Mouse (Mus musculus) midbrain, embryonic 16.5 days (tissue): ENCODE data around the gene Map6. TPM values are rescaled to one million over a fixed set of nuclear protein-coding genes. Genes with fewer than 3 reads are reported as not detected.

Experiments
- ATAC-seq: fragments of 200-750 bp; cut with Nextera tagmentation; 2 replicates; pipeline ENCODE4 v1.8.0; 2017; ENCODE audit warnings: moderate TSS enrichment
- H3K27ac ChIP-seq: fragments of 300-500 bp; sonication (generic); 2 replicates; pipeline ENCODE4 v1.5.1; 2014; ENCODE audit warnings: mild to moderate bottlenecking, low read length, mixed read lengths
- H3K27me3 ChIP-seq: fragments of 300-500 bp; sonication (generic); 2 replicates; pipeline ENCODE4 v1.6.1; 2014; ENCODE audit warnings: low read depth, low read length, mixed read lengths; ENCODE audit not compliant: control insufficient read depth, insufficient read depth
- H3K36me3 ChIP-seq: fragments of 300-500 bp; sonication (generic); 2 replicates; pipeline ENCODE4 v1.6.1; 2014; ENCODE audit warnings: mild to moderate bottlenecking, low read length, moderate library complexity, mixed read lengths; ENCODE audit not compliant: control insufficient read depth, insufficient read depth
- H3K4me1 ChIP-seq: fragments of 300-500 bp; sonication (generic); 2 replicates; pipeline ENCODE4 v1.6.1; 2014; ENCODE audit warnings: mild to moderate bottlenecking, low read length, mixed read lengths; ENCODE audit not compliant: control insufficient read depth, insufficient read depth
- H3K4me2 ChIP-seq: fragments of 300-500 bp; sonication (generic); 2 replicates; pipeline ENCODE4 v1.6.1; 2014; ENCODE audit warnings: mild to moderate bottlenecking, low read length, mixed read lengths
- H3K4me3 ChIP-seq: fragments of 300-500 bp; sonication (generic); 2 replicates; pipeline ENCODE4 v1.5.1; 2014; ENCODE audit warnings: low read depth, mild to moderate bottlenecking, low read length, moderate library complexity, mixed read lengths
- H3K9ac ChIP-seq: fragments of 300-500 bp; sonication (generic); 2 replicates; pipeline ENCODE4 v1.6.1; 2014; ENCODE audit warnings: low read depth, low read length, mixed read lengths
- H3K9me3 ChIP-seq: fragments of 300-500 bp; sonication (generic); replicated peaks from 2 replicates; pipeline ENCODE4 v1.6.1; 2014; ENCODE audit warnings: mild to moderate bottlenecking, low read length, mixed read lengths; ENCODE audit not compliant: control insufficient read depth, poor library complexity, severe bottlenecking
- WGBS: fragments of 180-500 bp; shearing (Covaris S2); extraction: QIAGEN DNeasy Blood & Tissue Kit; methylation state at CpG from one replicate; pipeline ENCODE4 v1.1.7; 2014; 5-methylcytosine and 5-hydroxymethylcytosine counted together
- polyA plus RNA-seq: library from polyadenylated mRNA; unstranded; fragments of >200 nt; fragmentation: Nextera tagmentation; extraction: Ambion mirVana; gene quantifications from 2 replicates; pipeline ENCODE4 v1.2.1, GENCODE M21; 2015

Gene Map6
- polyA plus RNA-seq, 1 experiment from 2014 or later: 140 TPM

DNA sequence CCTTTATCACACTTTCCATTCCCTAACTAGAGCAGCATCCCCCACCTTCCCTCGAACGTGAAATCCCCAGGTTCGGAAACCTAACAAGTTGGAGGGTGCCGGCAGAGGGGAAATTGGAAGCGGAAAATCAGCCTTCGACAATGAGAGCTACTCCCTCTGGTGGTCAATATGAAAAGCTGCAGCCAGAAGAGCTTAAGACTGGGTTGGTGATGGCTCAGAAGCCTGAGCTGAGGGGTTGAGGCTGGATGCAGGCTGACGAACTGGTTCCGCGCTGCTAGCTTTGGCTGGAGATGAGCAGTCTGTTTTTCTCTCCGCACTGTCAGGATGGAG, 17.7 kb upstream of the Map6 start:
- ATAC-seq: peak; percentile 82
- Histone ChIP-seq H3K4me1 (peaks cover 3% of the 10 kb centered on the region; the same call in 1 of the 2 replicates), H3K27ac (no peak overlapping the region), H3K36me3 (no peaks in the 10 kb centered on the region), H3K9me3 (no peaks in the 10 kb centered on the region), H3K4me2 (peak overlapping the region; percentile 66), H3K27me3 (no peaks in the 10 kb centered on the region; the same call in 1 of the 2 replicates), H3K4me3 (peak overlapping the region; percentile 37; the same call in 1 of the 2 replicates), H3K9ac (no peak overlapping the region)
- under 1% methylated on average over 10 of the region's 10 CpGs for WGBS

DNA sequence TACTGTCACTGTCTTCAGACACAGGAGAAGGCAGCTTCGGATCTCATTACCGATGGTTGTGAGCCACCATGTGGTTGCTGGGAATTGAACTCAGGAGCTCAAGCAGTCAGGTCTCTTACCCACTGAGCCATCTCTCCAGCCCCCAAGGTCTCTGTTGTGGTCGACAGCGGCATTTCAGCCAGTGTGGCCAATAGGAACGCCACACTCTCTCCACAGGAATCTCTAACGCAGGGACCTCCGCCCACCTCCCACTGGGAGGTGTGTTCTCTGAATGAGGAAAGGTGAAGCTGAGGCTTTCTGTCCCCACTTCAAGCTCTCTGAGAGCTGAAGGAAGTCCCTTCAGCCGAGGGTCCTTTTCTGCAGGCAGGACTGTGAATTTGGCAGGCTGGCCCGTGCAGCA, 16.9 kb upstream of the Map6 start:
- Histone ChIP-seq H3K4me3 (no peak overlapping the region), H3K4me1 (peaks cover 3% of the 10 kb centered on the region; the same call in 1 of the 2 replicates), H3K9me3 (no peaks in the 10 kb centered on the region), H3K9ac (no peak overlapping the region), H3K36me3 (no peaks in the 10 kb centered on the region), H3K4me2 (no peak overlapping the region), H3K27ac (no peak overlapping the region), H3K27me3 (no peaks in the 10 kb centered on the region; the same call in 1 of the 2 replicates)
- ATAC-seq: no peak
- 31% methylated on average over 9 of the region's 9 CpGs for WGBS

DNA sequence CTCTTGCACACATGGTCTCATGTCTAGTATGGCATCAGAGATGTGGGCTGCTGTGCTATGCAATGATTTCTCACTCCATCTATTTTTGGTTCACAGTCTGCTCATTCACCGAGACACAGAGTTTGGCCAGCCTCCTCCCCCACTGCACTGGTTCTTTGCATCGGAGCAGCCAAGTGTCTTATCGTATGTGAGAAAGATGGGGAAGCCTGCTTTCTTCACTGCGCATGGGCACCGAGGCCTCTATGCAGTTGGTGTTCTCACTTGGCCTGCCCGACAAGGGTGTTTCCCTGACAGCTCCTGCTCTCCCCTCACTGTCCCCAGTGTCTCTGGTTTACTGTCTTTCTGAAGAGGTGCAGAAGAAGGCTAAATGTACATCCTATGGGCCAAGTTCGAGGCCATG, 12.2 kb upstream of the Map6 start:
- no peak for ATAC-seq
- Histone ChIP-seq H3K4me3 (no peak overlapping the region), H3K36me3 (no peaks in the 10 kb centered on the region), H3K4me1 (no peaks in the 10 kb centered on the region), H3K9me3 (no peaks in the 10 kb centered on the region), H3K9ac (no peak overlapping the region), H3K27ac (no peak overlapping the region), H3K27me3 (no peaks in the 10 kb centered on the region), H3K4me2 (no peak overlapping the region)
- WGBS: 91% methylated on average over 7 of the region's 7 CpGs

DNA sequence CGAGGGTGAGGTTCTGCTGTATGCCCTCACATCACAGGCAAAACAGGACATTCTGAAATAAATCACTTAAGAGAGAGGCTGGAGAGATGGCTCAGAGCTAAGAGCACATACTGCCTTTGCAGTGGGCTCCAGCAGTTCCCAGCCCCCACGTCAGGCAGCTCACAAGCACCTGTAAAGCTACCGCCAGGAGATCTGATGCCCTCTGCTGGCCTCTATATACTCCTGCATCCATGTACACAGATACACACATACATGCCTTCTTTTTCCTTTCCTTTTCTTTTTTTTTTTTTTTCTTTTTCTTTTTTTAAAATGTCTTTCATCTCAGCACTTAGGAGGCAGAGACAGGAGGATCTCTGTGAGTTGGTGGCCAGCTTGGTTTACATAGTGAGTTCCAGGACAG, 5.3 kb upstream of the Map6 start:
- Histone ChIP-seq H3K27ac (no peak overlapping the region), H3K9me3 (no peaks in the 10 kb centered on the region), H3K9ac (no peak overlapping the region), H3K4me3 (no peak overlapping the region), H3K36me3 (no peaks in the 10 kb centered on the region), H3K4me1 (peaks cover 1% of the 10 kb centered on the region; the same call in 1 of the 2 replicates), H3K27me3 (no peaks in the 10 kb centered on the region; the same call in 1 of the 2 replicates), H3K4me2 (no peak overlapping the region)
- no peak for ATAC-seq
- WGBS: 58% methylated on average over 3 of the region's 3 CpGs

DNA sequence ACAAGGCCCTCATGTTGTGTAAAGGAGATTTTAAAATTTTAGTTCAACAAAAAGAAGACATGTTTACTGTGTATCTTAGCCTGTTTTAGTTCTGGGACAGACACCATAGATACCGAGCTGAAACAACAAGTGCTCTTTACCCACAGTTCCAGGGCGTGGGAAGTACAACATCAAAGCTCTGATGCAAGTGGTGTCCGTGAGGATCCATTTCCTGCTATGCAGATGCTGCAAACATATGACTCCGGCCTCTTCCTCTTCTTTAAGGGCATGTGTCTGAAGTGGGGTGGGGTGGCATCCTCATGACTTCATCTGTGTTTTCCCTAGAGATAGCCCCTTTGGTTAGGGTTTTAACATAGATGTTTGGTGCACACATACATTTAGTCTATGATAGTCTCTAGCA, 3.7 kb upstream of the Map6 start:
- no peaks in the 10 kb centered on the region; the same call in 1 of the 2 replicates for H3K27me3 ChIP-seq
- H3K9ac ChIP-seq: no peak overlapping the region
- no peak overlapping the region for H3K4me3 ChIP-seq
- 72% methylated on average over 4 of the region's 4 CpGs for WGBS
- H3K4me2 ChIP-seq: no peak overlapping the region
- H3K36me3 ChIP-seq: no peaks in the 10 kb centered on the region
- no peak overlapping the region for H3K27ac ChIP-seq
- ATAC-seq: no peak
- peaks cover 3% of the 10 kb centered on the region; the same call in 1 of the 2 replicates for H3K4me1 ChIP-seq
- no peaks in the 10 kb centered on the region for H3K9me3 ChIP-seq

DNA sequence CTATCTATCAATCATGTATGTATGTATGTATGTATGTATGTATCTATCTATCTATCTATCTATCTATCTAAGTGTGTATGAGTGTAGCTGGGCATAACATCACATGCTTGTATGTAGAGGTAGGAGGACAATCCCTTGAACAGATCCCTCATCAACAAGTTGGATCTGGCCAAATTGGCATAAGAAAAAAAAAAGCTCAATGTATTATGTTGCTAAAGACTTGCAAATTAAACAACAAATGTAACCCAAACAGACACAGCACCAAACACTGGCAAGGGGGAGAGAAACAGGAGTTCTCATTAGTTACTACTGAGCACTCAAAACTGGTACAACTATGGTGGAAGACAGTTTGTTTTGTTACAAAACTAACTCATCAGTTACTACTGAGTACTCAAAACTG, 2.6 kb upstream of the Map6 start:
- Histone ChIP-seq H3K9ac (no peak overlapping the region), H3K9me3 (no peaks in the 10 kb centered on the region), H3K27ac (no peak overlapping the region), H3K27me3 (no peaks in the 10 kb centered on the region; the same call in 1 of the 2 replicates), H3K4me2 (no peak overlapping the region), H3K4me1 (peaks cover 5% of the 10 kb centered on the region; the same call in 1 of the 2 replicates), H3K4me3 (no peak overlapping the region), H3K36me3 (no peaks in the 10 kb centered on the region)
- ATAC-seq: no peak

DNA sequence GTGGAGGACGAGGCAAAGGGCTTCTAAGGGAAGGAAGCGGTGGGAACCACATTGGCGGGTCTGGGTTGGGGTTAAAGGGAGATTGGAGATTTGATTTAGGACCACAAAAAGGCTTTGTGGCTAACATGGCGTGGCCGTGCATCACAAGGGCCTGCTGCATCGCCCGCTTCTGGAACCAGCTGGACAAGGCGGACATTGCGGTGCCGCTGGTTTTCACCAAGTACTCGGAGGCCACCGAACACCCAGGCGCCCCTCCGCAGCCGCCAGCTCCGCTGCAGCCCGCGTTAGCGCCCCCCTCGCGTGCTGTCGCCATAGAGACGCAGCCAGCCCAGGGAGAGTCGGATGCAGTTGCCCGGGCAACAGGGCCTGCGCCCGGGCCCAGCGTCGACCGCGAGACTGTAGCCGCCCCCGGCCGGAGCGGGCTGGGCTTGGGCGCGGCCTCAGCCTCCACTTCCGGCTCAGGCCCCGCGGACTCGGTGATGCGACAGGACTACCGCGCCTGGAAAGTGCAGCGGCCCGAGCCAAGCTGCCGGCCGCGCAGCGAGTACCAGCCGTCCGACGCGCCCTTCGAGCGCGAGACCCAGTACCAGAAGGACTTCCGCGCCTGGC, 754 bp downstream of the Map6 start:
- no peaks in the 10 kb centered on the region for H3K36me3 ChIP-seq
- peak overlapping the region; percentile 98 for H3K27ac ChIP-seq
- H3K4me1 ChIP-seq: peaks cover 28% of the 10 kb centered on the region
- WGBS: under 1% methylated on average over 59 of the region's 59 CpGs
- H3K27me3 ChIP-seq: no peaks in the 10 kb centered on the region; the same call in 1 of the 2 replicates
- H3K4me3 ChIP-seq: peak overlapping the region; percentile 92
- ATAC-seq: peak; percentile 90
- no peaks in the 10 kb centered on the region for H3K9me3 ChIP-seq
- peak overlapping the region; percentile 88 for H3K9ac ChIP-seq
- peak overlapping the region; percentile 71 for H3K4me2 ChIP-seq

DNA sequence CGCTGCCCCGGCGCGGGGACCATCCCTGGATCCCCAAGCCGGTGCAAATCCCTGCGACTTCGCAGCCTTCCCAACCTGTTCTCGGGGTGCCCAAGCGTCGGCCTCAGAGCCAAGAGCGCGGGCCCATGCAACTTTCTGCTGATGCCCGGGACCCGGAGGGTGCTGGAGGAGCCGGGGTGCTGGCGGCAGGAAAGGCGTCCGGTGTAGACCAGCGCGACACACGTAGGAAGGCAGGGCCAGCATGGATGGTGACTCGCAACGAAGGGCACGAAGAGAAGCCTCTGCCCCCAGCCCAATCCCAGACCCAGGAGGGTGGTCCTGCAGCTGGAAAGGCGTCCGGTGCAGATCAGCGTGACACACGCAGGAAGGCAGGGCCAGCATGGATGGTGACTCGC, 1.3 kb downstream of the Map6 start:
- no peaks in the 10 kb centered on the region for H3K36me3 ChIP-seq
- H3K9me3 ChIP-seq: no peaks in the 10 kb centered on the region
- H3K9ac ChIP-seq: peak overlapping the region; percentile 88
- peak; percentile 29 for ATAC-seq
- H3K27ac ChIP-seq: peak overlapping the region; percentile 98
- peak overlapping the region; percentile 92 for H3K4me3 ChIP-seq
- H3K4me2 ChIP-seq: peak overlapping the region; percentile 71
- WGBS: 0% methylated on average over 29 of the region's 29 CpGs
- H3K4me1 ChIP-seq: peaks cover 33% of the 10 kb centered on the region
- no peaks in the 10 kb centered on the region; the same call in 1 of the 2 replicates for H3K27me3 ChIP-seq

DNA sequence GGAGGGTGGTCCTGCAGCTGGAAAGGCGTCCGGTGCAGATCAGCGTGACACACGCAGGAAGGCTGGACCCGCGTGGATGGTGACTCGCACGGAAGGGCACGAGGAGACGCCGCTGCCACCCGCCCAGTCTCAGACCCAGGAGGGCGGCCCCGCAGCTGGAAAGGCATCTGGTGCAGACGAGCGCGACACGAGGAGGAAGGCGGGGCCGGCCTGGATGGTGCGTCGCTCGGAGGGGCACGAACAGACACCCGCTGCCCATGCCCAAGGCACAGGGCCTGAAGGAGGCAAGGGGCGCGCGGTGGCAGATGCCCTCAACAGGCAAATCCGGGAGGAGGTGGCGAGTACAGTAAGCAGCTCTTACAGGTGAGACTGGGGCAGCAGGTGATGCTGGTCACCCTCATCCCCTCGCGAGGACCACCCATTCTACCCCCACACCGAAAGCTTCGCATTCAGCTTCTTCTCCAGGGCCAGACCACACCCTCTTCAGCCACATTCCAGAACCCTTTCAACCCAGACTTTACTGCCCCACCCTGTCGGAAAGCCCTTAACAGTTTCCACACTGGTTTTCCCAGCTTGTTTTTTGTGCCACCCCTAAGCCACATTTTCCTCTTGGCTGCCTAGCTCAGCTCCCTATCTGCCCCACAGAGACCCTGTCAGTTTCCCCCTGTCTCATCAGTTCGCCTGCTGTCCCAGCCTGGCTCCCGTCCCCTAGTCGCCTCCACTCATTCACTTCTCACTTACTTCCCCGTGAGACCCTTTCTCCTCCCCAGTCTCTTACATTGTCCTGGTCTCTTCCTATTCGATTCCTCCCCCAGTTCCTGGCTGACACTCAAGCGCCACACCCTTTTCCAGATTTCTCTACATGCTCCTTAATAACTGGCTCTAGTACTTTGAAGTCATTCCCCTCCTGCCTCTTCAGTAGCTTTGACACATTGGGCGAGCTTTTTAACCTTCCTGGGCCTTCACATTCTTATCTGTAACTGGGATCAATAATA, 2.0 kb downstream of the Map6 start:
- 5% methylated on average over 41 of the region's 42 CpGs for WGBS
- peak; percentile 2; the same call in 1 of the 2 replicates for ATAC-seq
- Histone ChIP-seq H3K27me3 (no peaks in the 10 kb centered on the region), H3K4me1 (peaks cover 40% of the 10 kb centered on the region), H3K4me3 (peak overlapping the region; percentile 92), H3K36me3 (no peaks in the 10 kb centered on the region), H3K4me2 (peak overlapping the region; percentile 71), H3K27ac (peak overlapping the region; percentile 56), H3K9me3 (no peaks in the 10 kb centered on the region), H3K9ac (peak overlapping the region; percentile 88)
